23 mouse cellular contexts compared by ENCODE assay signal in genomic region chr17:23982912-23983311, GRCm38 (mm10). TPM values are rescaled to one million over a fixed set of nuclear protein-coding genes. Genes with fewer than 3 reads are reported as not detected.
A peak's percentile ranks its signal among the peaks of the same experiment; 100 is the strongest.
DNase-seq lines count a peak whose midpoint lies in the region; ATAC-seq and TF ChIP-seq lines count a peak whose summit lies in the region.
"Had no signal": no experiment of that assay in that cellular context is flagged by ENCODE, and none has a peak within 500 bp of the region (broad histone marks: within the 10 kb centered on the region; RNA-seq: fewer than 3 reads in every experiment).

No protein-coding gene starts in this region.

- no peak overlapping the region for H3K4me3 ChIP-seq in liver, embryonic 16.5 days (ENCODE audit: low read depth, low read length)
- no peak overlapping the region for H3K4me3 ChIP-seq in CH12.LX (replicated peaks in 1 of 3; ENCODE audit: low read depth in 2 of 3, low read length in 2 of 3, poor library complexity in 1 of 3)
- no peak overlapping the region for H3K4me3 ChIP-seq in hindbrain, embryonic 11.5 days (ENCODE audit: low read depth, low read length)
- H3K4me3 ChIP-seq: embryonic facial prominence, embryonic 10.5 days; heart, embryonic 12.5 days; megakaryocyte, embryonic 14.5 days; midbrain, embryonic 15.5 days had no signal

- no peak for TF ChIP-seq CTCF in CH12.LX (conservative IDR thresholded peaks at IDR 0.05 in 1 of 2, IDR thresholded peaks at IDR 0.05 in 1 of 2; ENCODE audit: low read depth in 2 of 2, low read length in 2 of 2)

- no peaks in the 10 kb centered on the region for H3K79me2 ChIP-seq in CH12.LX (replicated peaks; ENCODE audit: control insufficient read depth, extremely low read depth, insufficient read depth, poor library complexity, severe bottlenecking)

- H3K9me3 ChIP-seq in liver, embryonic 16.5 days (replicated peaks; ENCODE audit: control insufficient read depth, low read length): no peaks in the 10 kb centered on the region
- no peaks in the 10 kb centered on the region for H3K9me3 ChIP-seq in CH12.LX (replicated peaks; ENCODE audit: low read length)
- no peaks in the 10 kb centered on the region for H3K9me3 ChIP-seq in hindbrain, embryonic 11.5 days (ENCODE audit: control insufficient read depth, low read length)
- H3K9me3 ChIP-seq: embryonic facial prominence, embryonic 10.5 days; heart, embryonic 12.5 days; megakaryocyte, embryonic 14.5 days; midbrain, embryonic 15.5 days had no signal

- ATAC-seq in liver, embryonic 16.5 days (ENCODE audit: low read depth): peak; percentile 39; the same call in 1 of the 2 replicates
- peak; percentile 57; the same call in 1 of the 2 replicates for ATAC-seq in megakaryocyte, adult 5-6 weeks (ENCODE audit: poor library complexity, severe bottlenecking)
- no peak for ATAC-seq in hindbrain, embryonic 11.5 days (ENCODE audit: low FRiP score)
- ATAC-seq: forebrain, embryonic 14.5 days; hindbrain, embryonic 16.5 days; midbrain, embryonic 15.5 days had no signal

- DNase-seq in liver (no peak), CH12.LX (ENCODE audit: extremely low read depth) (peak; percentile 43)
- DNase-seq in embryo, embryonic 9.5 days (ENCODE audit: extremely low spot score): peak; percentile 27
- no peak for DNase-seq in hindbrain, embryonic 11.5 days (ENCODE audit: low spot score)
- DNase-seq in cerebellum, adult 11-12 months: no peak
- DNase-seq: cerebellum, postnatal 10 days; heart, postnatal 36 days; layer of hippocampus, postnatal 36 days; left cerebral cortex, postnatal 4 days had no signal

- TF ChIP-seq EP300 in CH12.LX (IDR thresholded peaks at IDR 0.05; ENCODE audit: low read length): no peak

- dilution Hi-C loops in CH12.LX (cut with MboI; ENCODE audit: extremely low pct_ligation_motif_present, extremely low pct_unique_long_range_greater_than_20kb, low sequenced_read_pairs): no loop called here

- H3K4me1 ChIP-seq in liver, embryonic 16.5 days (ENCODE audit: control insufficient read depth, low read depth, low read length): peaks cover 4% of the 10 kb centered on the region
- peaks cover 15 to 48% of the 10 kb centered on the region in 2 experiments for H3K4me1 ChIP-seq in CH12.LX (ENCODE audit: control insufficient read depth in 1 of 2, insufficient read depth in 2 of 2)
- no peaks in the 10 kb centered on the region for H3K4me1 ChIP-seq in hindbrain, embryonic 11.5 days (replicated peaks; ENCODE audit: control insufficient read depth, insufficient read depth, low read length)
- H3K4me1 ChIP-seq: heart, embryonic 12.5 days; midbrain, embryonic 15.5 days had no signal

- no peak overlapping the region for H3K27ac ChIP-seq in liver, embryonic 16.5 days (ENCODE audit: low read length)
- H3K27ac ChIP-seq in CH12.LX (ENCODE audit: insufficient read depth, low read depth): no peak overlapping the region
- no peak overlapping the region for H3K27ac ChIP-seq in hindbrain, embryonic 11.5 days (ENCODE audit: low read depth, low read length)
- H3K27ac ChIP-seq: embryonic facial prominence, embryonic 10.5 days; liver, embryonic 14.5 days; midbrain, embryonic 15.5 days had no signal

- WGBS in liver, embryonic 16.5 days (ENCODE audit: insufficient replicate concordance): 28% methylated on average over 4 of the region's 4 CpGs
- WGBS in hindbrain, embryonic 11.5 days: 61% methylated on average over 4 of the region's 4 CpGs

- TF ChIP-seq POLR2A in CH12.LX (IDR thresholded peaks at IDR 0.05; ENCODE audit: low read depth, low read length): no peak

- H3K9ac ChIP-seq in liver, embryonic 16.5 days (ENCODE audit: low read depth, low read length): no peak overlapping the region
- no peak overlapping the region for H3K9ac ChIP-seq in CH12.LX (ENCODE audit: insufficient read depth, low read depth)
- H3K9ac ChIP-seq in hindbrain, embryonic 11.5 days (ENCODE audit: low read depth, low read length): no peak overlapping the region
- H3K9ac ChIP-seq: heart, embryonic 12.5 days; liver, embryonic 14.5 days; midbrain, embryonic 15.5 days had no signal

- TF ChIP-seq RAD21 in CH12.LX (IDR thresholded peaks at IDR 0.05; ENCODE audit: low read depth, low read length): no peak

- in situ Hi-C loops in CH12.LX (cut with MboI; ENCODE audit: low pct_ligation_motif_present, low pct_unique_long_range_greater_than_20kb, low sequenced_read_pairs): no loop called here

- no peak overlapping the region for H3K4me2 ChIP-seq in liver, embryonic 16.5 days (ENCODE audit: low read depth, low read length)
- peak overlapping the region; percentile 43; the same call in 1 of the 2 replicates for H3K4me2 ChIP-seq in CH12.LX (ENCODE audit: insufficient read depth, low read depth, poor library complexity, severe bottlenecking)
- H3K4me2 ChIP-seq in hindbrain, embryonic 11.5 days (replicated peaks; ENCODE audit: low read depth, low read length): no peak overlapping the region
- H3K4me2 ChIP-seq: heart, embryonic 12.5 days; midbrain, embryonic 15.5 days had no signal

- H3K36me3 ChIP-seq in liver, embryonic 16.5 days (ENCODE audit: control insufficient read depth, insufficient read depth): no peaks in the 10 kb centered on the region
- no peaks in the 10 kb centered on the region for H3K36me3 ChIP-seq in CH12.LX (replicated peaks in 1 of 2; ENCODE audit: control insufficient read depth in 1 of 2, insufficient read depth in 1 of 2, low read length in 1 of 2)
- no peaks in the 10 kb centered on the region for H3K36me3 ChIP-seq in hindbrain, embryonic 11.5 days (ENCODE audit: control insufficient read depth, insufficient read depth, low read length)
- H3K36me3 ChIP-seq: embryonic facial prominence, embryonic 10.5 days; heart, embryonic 12.5 days; midbrain, embryonic 15.5 days had no signal

- H3K27me3 ChIP-seq in liver, embryonic 16.5 days (ENCODE audit: control insufficient read depth, insufficient read depth, low read depth, low read length): no peaks in the 10 kb centered on the region
- H3K27me3 ChIP-seq in CH12.LX (replicated peaks): peaks cover 20% of the 10 kb centered on the region
- no peaks in the 10 kb centered on the region for H3K27me3 ChIP-seq in hindbrain, embryonic 11.5 days (ENCODE audit: control insufficient read depth, insufficient read depth, low read length)
- H3K27me3 ChIP-seq: midbrain, embryonic 15.5 days had no signal

TF ChIP-seq in CH12.LX, 34 proteins besides CTCF, POLR2A, EP300 and RAD21 (continues in another document):
- TF ChIP-seq MXI1 (IDR thresholded peaks at IDR 0.05; ENCODE audit: low read depth, low read length) (no peak), POLR2AphosphoS2 (IDR thresholded peaks at IDR 0.05; ENCODE audit: low read depth, low read length) (no peak), MEF2A (IDR thresholded peaks at IDR 0.05; ENCODE audit: borderline replicate concordance, low read depth, low read length) (peak; percentile 88), BHLHE40 (IDR thresholded peaks at IDR 0.05; ENCODE audit: low read depth, low read length) (peak; percentile 23; the same call in 1 of the 2 replicates), IRF4 (IDR thresholded peaks at IDR 0.05; ENCODE audit: low read depth, low read length) (peak; percentile 27; the same call in 1 of the 2 replicates), ZKSCAN1 (IDR thresholded peaks at IDR 0.05; ENCODE audit: borderline replicate concordance, low read depth, low read length) (no peak), CHD1 (IDR thresholded peaks at IDR 0.05; ENCODE audit: low read depth, low read length) (no peak), ZNF384 (IDR thresholded peaks at IDR 0.05; ENCODE audit: low read depth, low read length) (no peak), MAZ (IDR thresholded peaks at IDR 0.05; ENCODE audit: low read depth, low read length) (no peak), ZC3H11A (IDR thresholded peaks at IDR 0.05; ENCODE audit: low read depth, low read length) (no peak)

RNA-seq across cellular contexts. Expression of gene Prss30, which starts 2.5 kb away (rescaled TPM):
- polyA plus RNA-seq in liver, embryonic 16.5 days (2015; fragmentation: Nextera tagmentation; extraction: Ambion mirVana): 0.07 TPM in 1 of 2 replicates, not detected in the other
- total RNA-seq in CH12.LX (2012; rRNA removed) (0.08 TPM in 1 of 2 replicates, not detected in the other), CH12.LX (2014; rRNA removed) (0.30 and 0.57 TPM in 2 replicates)
- polyA plus RNA-seq in CH12.LX (2012; ENCODE audit: insufficient read length, low read depth): 0.63 and 0.69 TPM in 2 replicates
- 1.2 and 2.5 TPM in 2 replicates for total RNA-seq in megakaryocyte, adult 5-6 weeks (2015)
- 0.89 and 1.2 TPM in 2 replicates for total RNA-seq in megakaryocyte, adult 5-6 weeks (2017)
- not detected in 2 replicates for polyA plus RNA-seq in hindbrain, embryonic 11.5 days (2014; fragmentation: Nextera tagmentation; extraction: Ambion mirVana)
- total RNA-seq: gastrocnemius, adult 18-20 months; heart, postnatal 36 days; layer of hippocampus, postnatal 36 days had no signal
- polyA plus RNA-seq: embryonic facial prominence, embryonic 10.5 days; forebrain, embryonic 14.5 days; heart, embryonic 12.5 days; hindbrain, embryonic 16.5 days; midbrain, embryonic 15.5 days had no signal

RNA-seq across cellular contexts. Expression of gene Prss22, which starts 15.0 kb away (rescaled TPM):
- polyA plus RNA-seq in liver, embryonic 16.5 days (2015; fragmentation: Nextera tagmentation; extraction: Ambion mirVana): not detected in 2 replicates
- total RNA-seq in CH12.LX (2012; rRNA removed) (not detected in 2 replicates), CH12.LX (2014; rRNA removed) (not detected in 2 replicates)
- polyA plus RNA-seq in CH12.LX (2012; ENCODE audit: insufficient read length, low read depth): not detected in 2 replicates
- not detected in 2 replicates for total RNA-seq in megakaryocyte, adult 5-6 weeks (2015)
- total RNA-seq in megakaryocyte, adult 5-6 weeks (2017): not detected in 2 replicates
- polyA plus RNA-seq in hindbrain, embryonic 11.5 days (2014; fragmentation: Nextera tagmentation; extraction: Ambion mirVana): 0.25 and 0.51 TPM in 2 replicates
- total RNA-seq: adrenal gland, adult 18-20 months; gastrocnemius, adult 18-20 months; heart, postnatal 36 days; layer of hippocampus, postnatal 36 days; left cerebral cortex, postnatal 4 days had no signal
- polyA plus RNA-seq: forebrain, embryonic 14.5 days; hindbrain, embryonic 16.5 days; liver, embryonic 14.5 days; midbrain, embryonic 15.5 days had no signal

RNA-seq across cellular contexts. Expression of gene Sbpl, which starts 27.8 kb away (rescaled TPM):
- polyA plus RNA-seq in liver, embryonic 16.5 days (2015; fragmentation: Nextera tagmentation; extraction: Ambion mirVana): not detected in 2 replicates
- not detected in 2 replicates for total RNA-seq in CH12.LX (2012; rRNA removed)
- total RNA-seq in CH12.LX (2014; rRNA removed): not detected in 2 replicates
- polyA plus RNA-seq in CH12.LX (2012; ENCODE audit: insufficient read length, low read depth): not detected in 2 replicates
- total RNA-seq in megakaryocyte, adult 5-6 weeks (2015): not detected in 2 replicates
- total RNA-seq in megakaryocyte, adult 5-6 weeks (2017): not detected in 2 replicates
- not detected in 2 replicates for polyA plus RNA-seq in hindbrain, embryonic 11.5 days (2014; fragmentation: Nextera tagmentation; extraction: Ambion mirVana)
- total RNA-seq: adrenal gland, adult 18-20 months; gastrocnemius, adult 18-20 months; heart, postnatal 36 days; layer of hippocampus, postnatal 36 days; left cerebral cortex, postnatal 4 days had no signal
- polyA plus RNA-seq: embryonic facial prominence, embryonic 10.5 days; forebrain, embryonic 14.5 days; gonadal fat pad, adult 2 months; heart, embryonic 12.5 days; hindbrain, embryonic 16.5 days; large intestine, adult 2 months; liver, embryonic 14.5 days; midbrain, embryonic 15.5 days; stomach, embryonic 16.5 days had no signal

RNA-seq across cellular contexts. Expression of gene Sbp, which starts 41.4 kb away (rescaled TPM):
- not detected in 2 replicates for polyA plus RNA-seq in liver, embryonic 16.5 days (2015; fragmentation: Nextera tagmentation; extraction: Ambion mirVana)
- total RNA-seq in CH12.LX (2012; rRNA removed) (not detected in 2 replicates), CH12.LX (2014; rRNA removed) (not detected in 2 replicates)
- not detected in 2 replicates for polyA plus RNA-seq in CH12.LX (2012; ENCODE audit: insufficient read length, low read depth)
- not detected in 2 replicates for total RNA-seq in megakaryocyte, adult 5-6 weeks (2015)
- total RNA-seq in megakaryocyte, adult 5-6 weeks (2017): not detected in 2 replicates
- not detected in 2 replicates for polyA plus RNA-seq in hindbrain, embryonic 11.5 days (2014; fragmentation: Nextera tagmentation; extraction: Ambion mirVana)
- total RNA-seq: adrenal gland, adult 18-20 months; gastrocnemius, adult 18-20 months; heart, postnatal 36 days; layer of hippocampus, postnatal 36 days; left cerebral cortex, postnatal 4 days had no signal
- polyA plus RNA-seq: embryonic facial prominence, embryonic 10.5 days; forebrain, embryonic 14.5 days; gonadal fat pad, adult 2 months; heart, embryonic 12.5 days; hindbrain, embryonic 16.5 days; large intestine, adult 2 months; liver, embryonic 14.5 days; midbrain, embryonic 15.5 days; stomach, embryonic 16.5 days had no signal

RNA-seq across cellular contexts. Expression of gene Prss27, which starts 55.0 kb away (rescaled TPM):
- not detected in 2 replicates for polyA plus RNA-seq in liver, embryonic 16.5 days (2015; fragmentation: Nextera tagmentation; extraction: Ambion mirVana)
- total RNA-seq in CH12.LX (2012; rRNA removed) (not detected in 2 replicates), CH12.LX (2014; rRNA removed) (not detected in 2 replicates)
- not detected in 2 replicates for polyA plus RNA-seq in CH12.LX (2012; ENCODE audit: insufficient read length, low read depth)
- not detected in 2 replicates for total RNA-seq in megakaryocyte, adult 5-6 weeks (2015)
- total RNA-seq in megakaryocyte, adult 5-6 weeks (2017): not detected in 2 replicates
- polyA plus RNA-seq in hindbrain, embryonic 11.5 days (2014; fragmentation: Nextera tagmentation; extraction: Ambion mirVana): 0.19 TPM in 1 of 2 replicates, not detected in the other
- total RNA-seq: gastrocnemius, adult 18-20 months; heart, postnatal 36 days; layer of hippocampus, postnatal 36 days; left cerebral cortex, postnatal 4 days had no signal
- polyA plus RNA-seq: forebrain, embryonic 14.5 days; liver, embryonic 14.5 days had no signal

Comparison
In these comparisons a context has a peak if more than half of its experiments do, and no peak if none do; other contexts are left out.
1. DNase-seq: peak in CH12.LX (single experiment) and embryo, embryonic 9.5 days (single experiment); none in liver (single experiment), hindbrain, embryonic 11.5 days (single experiment) and cerebellum, adult 11-12 months (single experiment).